Mouse (Mus musculus): ENCODE measurements at regions not wholly inside any gene's neighbourhood (a gene's known extent, or its start where the extent isn't known, plus 50 kb on each side); places are given as distances from the start of the nearest gene placed in this dataset.

GRCm38 (mm10) chr13:31168854-31169253, 194.8 kb downstream of the Gm5447 start:
- DNase-seq, result no peak

DNA sequence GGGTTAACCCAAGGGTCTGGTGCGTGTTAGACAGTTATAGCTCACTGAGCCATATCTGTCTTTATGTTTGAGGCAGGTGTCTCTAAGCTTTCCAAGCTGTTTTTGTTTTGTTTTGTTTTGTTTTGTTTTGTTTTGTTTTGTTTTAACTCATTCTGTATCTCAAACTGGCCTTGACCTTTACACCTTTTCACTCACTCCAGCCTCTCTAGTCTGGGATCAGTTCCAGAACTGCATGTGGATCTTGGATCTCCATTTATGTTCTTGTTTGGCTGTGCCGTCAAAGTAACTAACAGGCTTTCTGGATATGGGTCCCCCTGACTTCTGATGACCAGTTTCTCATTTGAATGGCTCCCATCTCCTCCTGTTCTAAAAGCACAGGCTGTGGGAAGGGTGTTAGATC, 197.7 kb downstream of the Gm5447 start:
- no peak for DNase-seq

DNA sequence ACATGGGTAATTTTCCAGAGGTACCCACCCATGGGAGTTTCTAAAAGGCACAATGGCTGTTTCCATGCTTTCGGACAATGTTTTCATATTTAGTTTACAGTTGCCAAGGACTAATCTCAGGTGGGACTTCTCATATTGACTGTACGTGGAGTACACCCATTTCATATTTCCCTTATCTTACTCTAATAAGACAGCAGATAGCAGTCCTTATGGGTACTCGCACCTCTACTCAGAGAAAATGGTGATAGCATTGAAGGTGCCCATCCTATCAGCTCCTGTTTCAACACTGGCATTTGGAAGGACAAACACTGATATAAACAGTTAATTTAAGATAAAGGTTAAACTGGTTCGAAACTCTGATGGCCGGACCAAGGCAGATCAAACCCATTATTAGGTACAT, 198.6 kb downstream of the Gm5447 start:
- DNase-seq, result no peak

DNA sequence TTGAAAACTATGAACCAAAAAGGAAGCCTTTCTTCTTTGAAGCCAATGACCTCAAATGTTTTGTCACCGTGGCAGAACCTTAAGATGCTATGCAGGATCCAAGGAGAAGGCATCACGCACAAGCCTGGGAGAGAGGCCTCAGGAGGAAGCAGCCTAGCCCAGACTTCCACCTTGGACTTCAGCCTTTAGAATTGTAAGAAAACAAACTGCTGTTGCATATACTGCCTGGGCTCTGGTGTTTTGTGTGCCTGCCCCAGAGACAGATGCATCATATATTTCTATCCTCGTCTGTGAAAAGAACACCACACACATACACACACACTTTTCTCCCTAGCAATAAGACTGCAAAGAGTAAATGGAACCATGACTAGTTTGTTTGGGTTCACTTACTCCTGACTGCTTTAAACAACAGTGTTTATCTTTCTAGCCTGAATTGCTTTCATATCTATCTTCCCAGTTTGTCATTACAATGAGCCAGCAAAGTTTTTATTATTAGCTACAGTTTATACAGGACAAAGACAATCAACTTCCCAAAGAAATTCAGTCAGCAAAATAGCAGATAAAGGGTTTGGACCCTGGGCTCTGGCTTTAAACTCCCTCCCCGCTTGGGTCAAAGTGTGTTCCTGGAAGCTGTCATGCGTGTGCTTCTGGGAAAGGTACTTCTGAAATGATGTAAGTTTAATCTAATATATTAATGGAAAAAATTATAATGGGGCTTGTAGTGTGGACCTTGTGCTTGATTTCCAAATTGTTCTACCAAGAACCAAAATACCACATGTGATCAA, 204.2 kb downstream of the Gm5447 start:
- no peak for DNase-seq

DNA sequence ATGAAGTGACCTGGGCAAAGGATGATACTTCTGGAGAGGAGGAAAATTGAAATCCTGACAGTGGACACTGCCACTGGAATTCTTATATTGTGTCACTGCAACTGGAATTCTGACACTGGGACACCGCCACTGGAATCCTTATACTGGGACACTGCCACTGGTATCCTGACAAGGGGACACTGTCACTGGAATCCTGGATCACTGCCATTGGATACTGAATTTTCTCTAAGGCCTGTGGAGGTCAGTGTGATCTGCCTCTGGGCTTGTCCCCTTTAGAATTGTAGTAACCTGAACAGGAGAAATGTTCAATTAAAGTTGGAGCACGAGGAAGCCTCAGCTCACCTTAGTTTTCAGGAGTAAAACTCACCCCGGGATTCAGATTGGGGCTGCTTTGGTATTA, 205.0 kb downstream of the Gm5447 start:
- DNase-seq, result peak; percentile 5 to 11

DNA sequence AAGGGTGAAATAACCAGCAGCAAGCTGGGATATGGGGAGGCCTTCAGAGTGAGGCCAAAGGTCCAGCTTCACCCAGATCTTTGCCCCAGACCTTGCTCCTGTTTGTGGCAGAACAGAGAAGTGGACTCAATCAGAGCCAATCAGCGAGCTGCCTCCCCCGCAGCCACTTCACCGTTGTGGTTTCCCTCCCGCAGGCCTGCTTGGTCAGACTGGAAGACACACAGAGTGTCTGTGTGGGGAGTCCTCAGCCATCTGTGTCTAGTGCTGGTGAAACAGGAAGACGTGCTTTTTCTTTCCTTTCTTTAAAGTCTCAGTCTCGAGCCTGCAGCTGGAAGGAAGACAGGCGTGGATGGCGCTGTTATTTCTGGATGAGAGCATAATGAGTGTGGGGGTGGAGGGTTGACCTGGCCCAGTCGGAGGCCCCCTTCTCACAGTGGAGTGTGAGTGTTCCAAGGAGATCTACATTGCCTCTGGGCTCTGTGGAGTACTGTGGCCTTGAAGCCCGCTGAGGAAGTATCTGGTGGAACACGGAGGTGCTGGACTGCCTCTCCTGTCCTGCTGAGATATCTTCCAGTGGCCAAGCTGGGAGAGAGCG, 205.5 kb downstream of the Gm5447 start:
- DNase-seq, result no peak

DNA sequence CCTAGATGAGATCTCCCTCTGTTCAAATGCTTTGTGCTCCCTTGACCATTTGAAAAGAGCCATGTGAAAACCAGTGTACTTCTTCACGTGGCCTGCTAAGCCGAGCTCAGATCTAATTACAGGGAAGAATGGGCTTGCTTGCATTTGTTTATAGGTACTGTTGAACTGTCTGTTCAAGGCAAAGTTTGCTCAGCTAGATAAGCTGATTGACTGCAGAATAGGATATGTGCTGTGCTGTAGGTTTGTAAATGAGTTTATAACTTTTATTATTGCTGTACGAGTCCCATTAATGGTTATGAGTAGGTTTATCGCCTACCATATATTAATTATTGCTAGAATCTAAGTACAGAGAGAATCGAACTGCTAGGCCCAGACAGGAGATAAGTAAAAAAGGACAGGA, 207.5 kb downstream of the Gm5447 start:
- DNase-seq, result no peak

- no peak for DNase-seq
Observed at GRCm38 (mm10) chr13:31184845-31185834, 211.1 kb downstream of the Gm5447 start.

GRCm38 (mm10) chr13:31186805-31187589, 213.0 kb downstream of the Gm5447 start:
- no peak for DNase-seq

DNA sequence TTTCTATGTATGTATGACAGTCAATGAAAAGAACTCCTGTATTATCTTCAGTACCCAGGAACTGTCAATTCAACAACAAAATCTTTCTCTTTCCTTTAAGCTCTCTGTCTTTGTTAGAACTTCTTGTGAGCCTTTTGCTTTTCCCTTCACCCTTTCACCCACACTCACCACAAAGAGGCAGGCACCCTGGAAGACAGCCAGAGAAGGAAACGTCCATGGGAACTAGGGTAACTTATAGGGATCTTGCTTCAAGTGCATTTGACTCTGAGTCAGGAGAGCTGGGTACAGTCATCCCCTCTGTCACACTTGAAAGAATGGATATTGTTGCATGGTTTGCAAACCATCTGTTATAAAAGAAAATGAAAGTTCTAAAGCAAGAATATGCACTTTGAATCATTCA, 215.1 kb downstream of the Gm5447 start:
- no peak for DNase-seq

- no peak for DNase-seq
Observed at GRCm38 (mm10) chr13:31190036-31190435, 216.0 kb downstream of the Gm5447 start.

DNA sequence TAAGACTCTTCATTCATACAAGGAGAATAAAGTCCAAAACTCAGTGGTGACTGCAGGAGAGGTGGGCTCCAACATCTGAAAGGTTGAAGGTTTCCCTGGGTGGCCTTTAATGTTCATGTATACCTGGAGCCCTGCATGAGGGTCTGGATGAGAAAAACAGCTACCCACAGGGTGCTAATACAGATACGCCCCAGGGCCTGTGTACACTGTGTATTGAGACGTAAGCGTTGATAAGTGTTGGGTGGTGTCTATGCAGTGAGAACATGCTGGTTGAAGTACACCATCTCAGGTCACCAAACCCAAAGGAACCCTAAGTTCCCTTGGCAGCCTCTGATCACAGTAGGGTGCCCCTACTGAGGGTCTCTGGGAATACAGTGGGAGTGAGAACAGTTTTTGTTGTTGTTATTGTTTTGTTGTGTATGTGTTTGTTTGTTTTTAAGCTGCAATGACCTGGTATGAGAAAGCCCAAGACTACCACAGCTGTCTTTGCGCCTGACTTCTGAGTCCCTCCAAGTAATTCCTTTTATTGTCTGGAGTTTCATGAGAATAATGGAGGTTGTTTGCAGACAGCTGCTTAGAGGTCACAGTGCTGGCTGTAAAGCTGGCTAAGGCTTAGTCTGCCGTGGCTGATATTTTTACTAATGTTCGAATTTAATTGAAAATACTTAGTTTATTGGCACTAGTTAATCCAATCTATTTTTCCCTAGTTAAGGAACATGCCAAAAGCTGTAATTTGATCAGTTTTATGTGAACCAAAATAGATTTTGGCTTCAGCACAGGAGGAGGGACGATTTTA, 217.5 kb downstream of the Gm5447 start:
- no peak for DNase-seq

DNA sequence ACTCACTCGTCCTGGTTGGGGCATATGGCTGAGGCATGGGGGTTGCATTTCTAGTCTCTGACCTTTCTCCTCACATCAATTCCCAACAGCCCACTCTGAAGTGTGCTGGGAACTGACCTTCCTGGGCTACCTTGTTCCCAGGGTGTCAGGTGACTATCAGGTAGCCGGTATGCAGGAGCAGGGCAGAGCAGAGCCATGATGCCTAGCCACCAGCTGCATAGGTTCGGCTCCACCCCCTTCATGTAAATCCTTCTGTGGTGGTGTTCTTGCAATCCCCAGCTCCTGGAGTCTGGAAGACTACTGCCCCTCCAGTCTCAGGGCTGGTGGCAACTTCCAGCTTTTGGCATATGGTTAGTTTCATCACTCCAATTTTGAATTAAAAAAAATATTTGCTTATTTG, 221.0 kb downstream of the Gm5447 start:
- DNase-seq, result no peak

GRCm38 (mm10) chr13:31196546-31196945, 222.5 kb downstream of the Gm5447 start:
- DNase-seq, result no peak

GRCm38 (mm10) chr13:31197593-31197992, 223.6 kb downstream of the Gm5447 start:
- no peak for DNase-seq

DNA sequence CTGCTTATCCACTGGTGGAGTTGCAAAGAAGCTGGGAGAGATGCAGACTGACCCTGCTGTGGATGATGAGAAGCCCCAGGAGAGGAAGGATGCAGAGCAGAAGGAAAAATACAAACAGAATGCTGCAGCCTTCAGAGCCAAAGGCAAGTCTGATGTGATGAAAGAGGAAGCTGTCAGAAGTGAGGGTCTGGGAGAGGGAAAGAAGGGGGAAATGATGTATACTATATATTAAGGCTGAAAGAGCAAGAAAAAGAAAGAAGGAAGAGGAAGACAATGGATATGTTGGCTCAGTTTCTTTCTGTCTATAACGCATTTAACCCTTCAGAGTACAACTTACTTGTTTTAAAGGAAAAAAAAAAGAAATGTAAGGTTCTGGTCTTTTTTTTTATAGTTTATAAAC, 225.4 kb downstream of the Gm5447 start:
- DNase-seq, result no peak

DNA sequence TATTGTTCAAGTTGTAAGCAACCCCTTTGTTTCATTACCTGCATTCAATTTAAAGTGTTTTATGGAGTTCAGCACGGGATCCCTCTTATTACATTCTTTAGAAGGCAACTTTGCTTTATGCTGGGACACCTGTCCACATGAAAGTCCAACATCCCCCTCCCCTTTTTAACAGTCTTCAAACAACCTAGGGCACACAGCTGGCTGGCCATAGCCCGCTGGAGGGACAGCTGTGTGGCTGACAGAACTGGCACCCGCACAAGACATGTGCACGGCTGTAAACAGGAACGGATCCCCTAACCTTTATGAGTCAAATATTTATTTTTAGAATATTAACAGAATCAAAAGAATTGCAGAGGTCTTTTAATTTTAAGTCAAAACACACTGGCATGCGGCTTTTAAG, 230.1 kb downstream of the Gm5447 start:
- DNase-seq, result no peak

DNA sequence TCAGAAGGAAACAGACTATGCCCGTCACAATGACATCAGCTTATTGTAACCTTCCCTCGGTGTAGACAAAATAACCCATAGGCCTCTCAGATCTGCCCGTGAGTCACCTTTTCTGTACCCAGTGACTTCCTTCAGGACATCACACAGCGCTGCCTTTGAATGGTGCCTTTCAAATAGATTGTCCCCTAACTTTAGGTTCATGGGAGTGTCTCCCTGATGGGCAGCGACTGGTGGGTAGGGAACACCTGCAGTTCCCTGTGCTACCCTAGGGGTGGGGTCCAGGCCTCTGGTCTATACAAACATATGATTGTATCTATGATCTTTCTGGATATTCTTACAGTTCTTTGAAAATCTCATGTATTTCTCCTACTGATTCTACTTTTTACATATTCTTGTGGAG, 232.4 kb downstream of the Gm5447 start:
- DNase-seq, result no peak

DNA sequence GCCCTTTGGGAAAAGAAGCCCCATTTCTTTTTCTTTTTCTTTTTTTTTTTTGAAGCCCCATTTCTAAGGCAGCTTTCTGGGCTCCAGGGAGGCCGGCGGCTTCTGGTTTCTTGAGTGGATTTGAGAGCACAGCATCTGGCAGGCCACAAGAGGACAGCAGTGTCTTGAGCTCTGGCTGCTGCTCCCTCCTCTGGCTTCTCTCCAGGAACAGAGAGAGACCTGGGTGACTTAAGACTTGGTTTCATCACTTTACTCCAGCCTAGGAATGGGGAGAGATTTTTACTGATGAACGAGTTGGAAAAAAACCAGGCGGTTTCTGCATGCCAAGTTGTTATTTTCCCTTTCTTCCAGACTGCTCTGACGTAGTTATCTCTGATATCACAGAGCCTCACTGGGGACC, 233.7 kb downstream of the Gm5447 start:
- DNase-seq, result peak; percentile 69 to 83

- DNase-seq, result peak in 1 of 2 experiments; percentile 7
Observed at GRCm38 (mm10) chr13:31223016-31223415, 249.0 kb downstream of the Gm5447 start.

GRCm38 (mm10) chr13:31240546-31240945, 266.5 kb downstream of the Gm5447 start:
- no peak for DNase-seq

All from heart, adult 18-20 months (tissue).